8 mouse cellular contexts compared by ENCODE assay signal in genomic region chr10:53581087-53581486, GRCm38 (mm10). TPM values are rescaled to one million over a fixed set of nuclear protein-coding genes. Genes with fewer than 3 reads are reported as not detected.
DNase-seq lines count a peak whose midpoint lies in the region; ATAC-seq and TF ChIP-seq lines count a peak whose summit lies in the region.

No protein-coding gene starts in this region.

- peaks cover 11% of the 10 kb centered on the region for H3K4me1 ChIP-seq in lung, embryonic 15.5 days
- no peaks in the 10 kb centered on the region for H3K4me1 ChIP-seq in intestine, postnatal 0 days (replicated peaks; ENCODE audit: control insufficient read depth, insufficient read depth, low read length)
- H3K4me1 ChIP-seq in olfactory bulb, adult 2 months (ENCODE audit: control insufficient read depth, insufficient read depth, low read length), result peaks cover 8% of the 10 kb centered on the region

- TF ChIP-seq POLR2A in olfactory bulb, adult 2 months (IDR thresholded peaks at IDR 0.05; ENCODE audit: insufficient read depth, low read depth, low read length), result no peak

- 12% methylated on average over 9 of the region's 12 CpGs for WGBS in lung, embryonic 15.5 days
- 40% methylated on average over 9 of the region's 12 CpGs for WGBS in intestine, postnatal 0 days
- 17% methylated on average over 11 of the region's 12 CpGs for WGBS in olfactory bulb, adult 2 months

- H3K4me2 ChIP-seq in lung, embryonic 15.5 days, result peak overlapping the region; percentile 86
- H3K4me2 ChIP-seq in intestine, postnatal 0 days (replicated peaks; ENCODE audit: low read depth), result peak overlapping the region; percentile 73

- DNase-seq in cerebellum, adult 11-12 months, result peak; percentile 18
- DNase-seq in cerebellum, adult 8-10 months, result no peak
- no peak for DNase-seq in lung, postnatal 14 days
- no peak for DNase-seq in layer of hippocampus, adult 9-10 months (ENCODE audit: low spot score)
- DNase-seq in left cerebral cortex, adult 8-10 months (ENCODE audit: low spot score in 2 of 2), result no peak

- H3K27me3 ChIP-seq in lung, embryonic 15.5 days, result no peaks in the 10 kb centered on the region
- H3K27me3 ChIP-seq in intestine, postnatal 0 days (replicated peaks; ENCODE audit: control insufficient read depth, insufficient read depth, low read length), result no peaks in the 10 kb centered on the region

- H3K27ac ChIP-seq in lung, embryonic 15.5 days, result no peak overlapping the region
- no peak overlapping the region for H3K27ac ChIP-seq in intestine, postnatal 0 days (ENCODE audit: low read depth, low read length)
- H3K27ac ChIP-seq in olfactory bulb, adult 2 months (ENCODE audit: insufficient read depth, low read depth, low read length), result no peak overlapping the region

- ATAC-seq in lung, embryonic 15.5 days (ENCODE audit: borderline replicate concordance, extremely low read depth, low FRiP score, low TSS enrichment), result peak; percentile 65; the same call in 1 of the 2 replicates
- no peak for ATAC-seq in intestine, postnatal 0 days

- H3K36me3 ChIP-seq in lung, embryonic 15.5 days, result no peaks in the 10 kb centered on the region
- H3K36me3 ChIP-seq in intestine, postnatal 0 days (ENCODE audit: control insufficient read depth, insufficient read depth), result no peaks in the 10 kb centered on the region

- TF ChIP-seq CTCF in intestine, postnatal 0 days (IDR thresholded peaks at IDR 0.05; ENCODE audit: low read depth), result no peak
- TF ChIP-seq CTCF in olfactory bulb, adult 2 months (IDR thresholded peaks at IDR 0.05; ENCODE audit: insufficient read depth, low read depth, low read length), result no peak

- no peaks in the 10 kb centered on the region for H3K9me3 ChIP-seq in lung, embryonic 15.5 days
- H3K9me3 ChIP-seq in intestine, postnatal 0 days (ENCODE audit: control insufficient read depth), result no peaks in the 10 kb centered on the region

- H3K9ac ChIP-seq in lung, embryonic 15.5 days, result peak overlapping the region; percentile 32
- H3K9ac ChIP-seq in intestine, postnatal 0 days (ENCODE audit: low read depth, low read length), result 0 out of 2 replicates have a peak overlapping the region, but pooled peaks have one; percentile 17

- peak overlapping the region; percentile 46 for H3K4me3 ChIP-seq in lung, embryonic 15.5 days
- peak overlapping the region; percentile 35 for H3K4me3 ChIP-seq in intestine, postnatal 0 days (ENCODE audit: low read depth, low read length)
- peak overlapping the region; percentile 69 for H3K4me3 ChIP-seq in olfactory bulb, adult 2 months (ENCODE audit: insufficient read depth, low read depth, low read length)

RNA-seq across cellular contexts. Expression of gene Asf1a, which starts 15.5 kb away (rescaled TPM):
- 122 and 128 TPM in 2 replicates for polyA plus RNA-seq in lung, embryonic 15.5 days (2015; fragmentation: Nextera tagmentation; extraction: Ambion mirVana)
- 40.4 and 44.5 TPM in 2 replicates for polyA plus RNA-seq in intestine, postnatal 0 days (2015; fragmentation: Nextera tagmentation; extraction: Ambion mirVana)
- polyA plus RNA-seq in olfactory bulb, adult 2 months (2012; ENCODE audit: insufficient read depth, insufficient read length, low replicate concordance, missing spikeins), result not detected in 2 replicates
- 10 to 100 TPM; 22.3 to 25.6 (median 23.3) TPM for total RNA-seq in left cerebral cortex, adult 8-10 months (2022)

RNA-seq across cellular contexts. Expression of gene Mcm9, which starts 49.2 kb away (rescaled TPM):
- 10.1 and 10.4 TPM in 2 replicates for polyA plus RNA-seq in lung, embryonic 15.5 days (2015; fragmentation: Nextera tagmentation; extraction: Ambion mirVana)
- 3.5 and 3.6 TPM in 2 replicates for polyA plus RNA-seq in intestine, postnatal 0 days (2015; fragmentation: Nextera tagmentation; extraction: Ambion mirVana)
- polyA plus RNA-seq in olfactory bulb, adult 2 months (2012; ENCODE audit: insufficient read depth, insufficient read length, low replicate concordance, missing spikeins), result not detected in 2 replicates
- 10 to 100 TPM in 1 of 4 experiments, 1 to 10 TPM in 3; 6.6 to 10.7 (median 7.0) TPM for total RNA-seq in left cerebral cortex, adult 8-10 months (2022)
